Mouse (Mus musculus): ENCODE data around the gene Clstn1. TPM values are rescaled to one million over a fixed set of nuclear protein-coding genes. Genes with fewer than 3 reads are reported as not detected.

Gene Clstn1
- polyA plus RNA-seq, 1 experiment: 111 TPM

DNA sequence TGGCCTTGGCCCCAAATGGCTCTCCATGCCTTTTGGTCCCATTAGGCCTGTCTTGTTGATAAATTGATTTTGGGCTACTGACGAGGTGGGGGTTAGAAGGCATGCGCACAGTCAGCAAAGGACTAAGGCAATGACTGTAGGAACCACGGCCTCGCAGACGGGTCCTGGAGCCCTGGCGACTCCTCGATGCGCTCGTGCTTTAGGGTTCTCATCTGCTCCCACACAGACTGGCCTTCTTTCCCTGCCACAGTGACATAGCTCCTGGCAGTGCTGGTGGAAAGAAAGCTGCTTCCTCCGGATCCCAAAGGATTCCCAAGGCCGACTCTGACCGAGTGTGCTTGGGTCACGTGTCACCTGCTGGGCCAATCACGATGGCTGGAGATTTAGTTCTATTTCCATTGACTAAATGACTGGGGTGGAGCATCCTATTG is 11.9 kb upstream of the Clstn1 start:
- TF ChIP-seq POLR2A (IDR thresholded peaks at IDR 0.05; ENCODE audit: borderline replicate concordance, extremely low read depth, low read depth, low read length) (no peak), CTCF (IDR thresholded peaks at IDR 0.05; ENCODE audit: insufficient read depth, low read length) (no peak)
- no peak for DNase-seq
- 79% methylated on average over 14 of the region's 14 CpGs for WGBS
- Histone ChIP-seq H3K4me1 (ENCODE audit: control insufficient read depth, insufficient read depth, low read length) (peaks cover 27% of the 10 kb centered on the region), H3K4me3 (replicated peaks; ENCODE audit: extremely low read depth, low read depth, low read length) (no peak overlapping the region)

DNA sequence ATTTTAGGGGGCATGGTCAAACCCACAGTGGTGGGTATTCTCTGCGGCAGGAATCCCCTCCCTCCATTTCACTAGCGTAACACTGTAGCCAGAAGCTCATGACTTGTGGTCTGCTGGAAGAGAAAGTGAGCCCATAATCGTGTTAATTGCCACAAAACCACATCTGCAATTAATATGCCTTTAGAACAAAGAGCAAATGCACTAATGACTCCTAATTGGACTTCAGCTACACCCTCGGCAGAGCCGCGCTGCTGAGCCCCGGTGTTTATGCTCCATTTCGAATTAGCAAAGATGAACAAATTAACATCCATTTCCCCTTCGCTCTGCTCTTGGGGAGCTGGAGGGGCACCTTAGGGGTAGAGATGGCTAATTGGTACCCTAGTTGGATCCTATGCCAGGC is 10.2 kb upstream of the Clstn1 start:
- Histone ChIP-seq H3K4me1 (ENCODE audit: control insufficient read depth, insufficient read depth, low read length) (peaks cover 19% of the 10 kb centered on the region), H3K4me3 (replicated peaks; ENCODE audit: extremely low read depth, low read depth, low read length) (no peak overlapping the region)
- DNase-seq: no peak
- no peak for TF ChIP-seq CTCF (IDR thresholded peaks at IDR 0.05; ENCODE audit: insufficient read depth, low read length)
- TF ChIP-seq POLR2A (IDR thresholded peaks at IDR 0.05; ENCODE audit: borderline replicate concordance, extremely low read depth, low read depth, low read length): no peak
- WGBS: 84% methylated on average over 9 of the region's 9 CpGs

DNA sequence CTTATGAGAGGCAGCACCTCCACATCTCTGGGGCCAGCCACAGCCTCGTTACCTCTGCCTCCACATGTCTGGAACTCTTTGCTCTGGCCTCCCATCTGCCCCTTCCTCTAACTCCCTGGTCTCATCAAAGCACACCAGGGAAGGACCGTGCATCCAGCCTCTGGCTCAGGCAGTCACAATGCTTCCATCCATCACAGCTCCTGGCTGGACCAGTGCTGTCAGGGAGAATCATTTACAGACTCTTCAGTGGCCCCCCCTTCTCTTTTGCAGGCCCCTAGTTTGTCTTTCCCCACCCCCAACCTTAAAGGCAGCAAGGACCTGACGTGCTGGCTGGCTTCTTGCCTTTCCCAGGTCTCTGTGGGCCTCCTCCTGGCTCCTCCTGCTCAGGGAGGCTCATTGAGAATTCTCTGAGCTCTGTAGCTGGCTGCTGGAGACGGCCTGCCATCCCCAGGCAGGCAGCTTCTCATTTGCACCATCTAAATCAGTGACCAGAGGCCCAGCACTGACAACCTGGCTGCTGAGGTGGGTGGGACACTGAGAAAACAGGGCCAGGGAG is 9.2 kb upstream of the Clstn1 start:
- no peak for DNase-seq

GRCm38 (mm10) chr4:149578085-149578681 is 8.1 kb upstream of the Clstn1 start:
- TF ChIP-seq CTCF (IDR thresholded peaks at IDR 0.05; ENCODE audit: insufficient read depth, low read length): no peak
- TF ChIP-seq POLR2A (IDR thresholded peaks at IDR 0.05; ENCODE audit: borderline replicate concordance, extremely low read depth, low read depth, low read length): no peak
- no peak overlapping the region for H3K4me3 ChIP-seq (replicated peaks; ENCODE audit: extremely low read depth, low read depth, low read length)
- H3K4me1 ChIP-seq (ENCODE audit: control insufficient read depth, insufficient read depth, low read length): peaks cover 3% of the 10 kb centered on the region; the same call in 1 of the 2 replicates
- 70% methylated on average over 13 of the region's 13 CpGs for WGBS
- no peak for DNase-seq

More for the DNA sequence above, 9.2 kb upstream of the Clstn1 start:
- Histone ChIP-seq H3K4me1 (ENCODE audit: control insufficient read depth, insufficient read depth, low read length) (peaks cover 11% of the 10 kb centered on the region), H3K4me3 (replicated peaks; ENCODE audit: extremely low read depth, low read depth, low read length) (no peak overlapping the region)
- TF ChIP-seq CTCF (IDR thresholded peaks at IDR 0.05; ENCODE audit: insufficient read depth, low read length) (no peak), POLR2A (IDR thresholded peaks at IDR 0.05; ENCODE audit: borderline replicate concordance, extremely low read depth, low read depth, low read length) (no peak)
- 54% methylated on average over 4 of the region's 4 CpGs for WGBS

GRCm38 (mm10) chr4:149578831-149579230 is 7.4 kb upstream of the Clstn1 start:
- no peaks in the 10 kb centered on the region for H3K4me1 ChIP-seq (ENCODE audit: control insufficient read depth, insufficient read depth, low read length)
- DNase-seq: no peak
- TF ChIP-seq CTCF (IDR thresholded peaks at IDR 0.05; ENCODE audit: insufficient read depth, low read length) (no peak), POLR2A (IDR thresholded peaks at IDR 0.05; ENCODE audit: borderline replicate concordance, extremely low read depth, low read depth, low read length) (no peak)
- H3K4me3 ChIP-seq (replicated peaks; ENCODE audit: extremely low read depth, low read depth, low read length): no peak overlapping the region
- 52% methylated on average over 7 of the region's 7 CpGs for WGBS

GRCm38 (mm10) chr4:149585236-149585635 is 1.0 kb upstream of the Clstn1 start:
- no peak overlapping the region for H3K4me3 ChIP-seq (replicated peaks; ENCODE audit: extremely low read depth, low read depth, low read length)
- TF ChIP-seq POLR2A (IDR thresholded peaks at IDR 0.05; ENCODE audit: borderline replicate concordance, extremely low read depth, low read depth, low read length) (no peak), CTCF (IDR thresholded peaks at IDR 0.05; ENCODE audit: insufficient read depth, low read length) (no peak)
- no peaks in the 10 kb centered on the region; the same call in 1 of the 2 replicates for H3K4me1 ChIP-seq (ENCODE audit: control insufficient read depth, insufficient read depth, low read length)
- WGBS: 82% methylated on average over 8 of the region's 8 CpGs
- DNase-seq: no peak

GRCm38 (mm10) chr4:149586783-149587595 is 721 bp downstream of the Clstn1 start:
- TF ChIP-seq CTCF (IDR thresholded peaks at IDR 0.05; ENCODE audit: insufficient read depth, low read length): no peak
- no peak for TF ChIP-seq POLR2A (IDR thresholded peaks at IDR 0.05; ENCODE audit: borderline replicate concordance, extremely low read depth, low read depth, low read length)
- WGBS: 1% methylated on average over 72 of the region's 72 CpGs
- peak; percentile 48 for DNase-seq

DNA sequence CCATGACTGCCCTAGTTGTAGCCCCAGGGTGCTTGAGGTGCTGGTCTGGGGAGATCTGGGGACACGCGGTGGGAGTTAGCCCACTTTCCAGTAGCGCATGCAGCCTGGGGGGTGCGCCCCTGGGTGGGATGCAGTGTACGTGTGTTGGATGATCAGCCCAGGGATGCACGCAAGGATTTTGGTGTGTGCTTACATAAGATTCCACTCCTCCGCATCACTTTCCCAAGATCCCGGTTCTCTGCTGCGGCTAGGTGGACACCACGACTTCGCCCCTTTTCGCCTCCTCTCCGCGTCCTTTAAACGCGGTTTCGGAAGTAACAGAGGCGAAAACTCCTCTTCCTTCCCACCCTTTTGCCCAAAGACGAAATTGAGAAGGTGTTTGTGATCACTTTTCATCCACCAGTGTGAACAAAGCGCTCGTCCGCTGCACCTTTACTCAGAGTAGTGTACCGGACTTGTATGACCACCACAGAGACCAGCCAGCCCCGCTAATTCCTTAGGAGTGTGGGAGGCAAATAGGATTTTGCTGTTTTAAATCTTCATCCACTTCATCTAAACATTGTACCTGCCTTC is 1.4 kb downstream of the Clstn1 start:
- no peak for DNase-seq
- Histone ChIP-seq H3K4me3 (replicated peaks; ENCODE audit: extremely low read depth, low read depth, low read length) (peak overlapping the region; percentile 83), H3K4me1 (ENCODE audit: control insufficient read depth, insufficient read depth, low read length) (no peaks in the 10 kb centered on the region; the same call in none of the 2 replicates)
- WGBS: 22% methylated on average over 24 of the region's 24 CpGs
- TF ChIP-seq CTCF (IDR thresholded peaks at IDR 0.05; ENCODE audit: insufficient read depth, low read length) (no peak), POLR2A (IDR thresholded peaks at IDR 0.05; ENCODE audit: borderline replicate concordance, extremely low read depth, low read depth, low read length) (no peak)

More at GRCm38 (mm10) chr4:149586783-149587595, 721 bp downstream of the Clstn1 start:
- H3K4me3 ChIP-seq (replicated peaks; ENCODE audit: extremely low read depth, low read depth, low read length): peak overlapping the region; percentile 83
- H3K4me1 ChIP-seq (ENCODE audit: control insufficient read depth, insufficient read depth, low read length): no peaks in the 10 kb centered on the region; the same call in 1 of the 2 replicates

GRCm38 (mm10) chr4:149590200-149590599 is 3.9 kb downstream of the Clstn1 start:
- H3K4me1 ChIP-seq (ENCODE audit: control insufficient read depth, insufficient read depth, low read length): no peaks in the 10 kb centered on the region; the same call in none of the 2 replicates
- H3K4me3 ChIP-seq (replicated peaks; ENCODE audit: extremely low read depth, low read depth, low read length): no peak overlapping the region
- no peak for DNase-seq
- WGBS: 78% methylated on average over 1 of the region's 1 CpGs
- TF ChIP-seq POLR2A (IDR thresholded peaks at IDR 0.05; ENCODE audit: borderline replicate concordance, extremely low read depth, low read depth, low read length) (no peak), CTCF (IDR thresholded peaks at IDR 0.05; ENCODE audit: insufficient read depth, low read length) (no peak)

All from lung, adult 2 months (tissue).